Mouse (Mus musculus) liver, embryonic 11.5 days (tissue): ENCODE data around the gene Fga. TPM values are rescaled to one million over a fixed set of nuclear protein-coding genes. Genes with fewer than 3 reads are reported as not detected.

Experiments
- ATAC-seq: fragments of 200-750 bp; cut with Nextera tagmentation; replicated peaks from 2 replicates; pipeline ENCODE4 v1.8.0; 2017; ENCODE audit warnings: moderate number of reproducible peaks, mild to moderate bottlenecking, moderate TSS enrichment, moderate library complexity; ENCODE audit not compliant: low FRiP score
- DNase-seq: peaks from one replicate; pipeline ENCODE4 v3.0.0-alpha.2; 2017; ENCODE audit warnings: low spot score
- H3K27ac ChIP-seq: fragments of 300-500 bp; sonication (generic); 2 replicates; pipeline ENCODE4 v1.5.1; 2014; ENCODE audit warnings: mild to moderate bottlenecking, low read depth, low read length, control low read depth
- H3K27me3 ChIP-seq: fragments of 300-500 bp; sonication (generic); replicated peaks from 2 replicates; pipeline ENCODE4 v1.6.1; 2014; ENCODE audit warnings: low read length, mixed read lengths; ENCODE audit not compliant: control insufficient read depth, insufficient read depth
- H3K36me3 ChIP-seq: fragments of 300-500 bp; sonication (generic); 2 replicates; pipeline ENCODE4 v1.6.1; 2014; ENCODE audit warnings: mild to moderate bottlenecking, low read length, moderate library complexity, mixed read lengths; ENCODE audit not compliant: control insufficient read depth, insufficient read depth
- H3K4me1 ChIP-seq: fragments of 300-500 bp; sonication (generic); replicated peaks from 2 replicates; pipeline ENCODE4 v1.6.1; 2014; ENCODE audit warnings: low read length, mixed read lengths; ENCODE audit not compliant: control insufficient read depth, insufficient read depth
- H3K4me2 ChIP-seq: fragments of 300-500 bp; sonication (generic); 2 replicates; pipeline ENCODE4 v1.6.1; 2014; ENCODE audit warnings: mild to moderate bottlenecking, control low read depth, moderate library complexity
- H3K4me3 ChIP-seq: fragments of 300-500 bp; sonication (generic); 2 replicates; pipeline ENCODE4 v1.5.1; 2014; ENCODE audit warnings: low read depth, low read length, control low read depth
- H3K9ac ChIP-seq: fragments of 300-500 bp; sonication (generic); 2 replicates; pipeline ENCODE4 v1.6.1; 2014; ENCODE audit warnings: low read depth, low read length, control low read depth
- H3K9me3 ChIP-seq: fragments of 300-500 bp; sonication (generic); 2 replicates; pipeline ENCODE4 v1.6.1; 2016; ENCODE audit warnings: low read length, inconsistent platforms, mixed read lengths; ENCODE audit not compliant: control insufficient read depth
- WGBS: fragments of 180-500 bp; shearing (Covaris S2); extraction: QIAGEN DNeasy Blood & Tissue Kit; methylation state at CpG from one replicate; pipeline ENCODE4 v1.1.7; 2014; 5-methylcytosine and 5-hydroxymethylcytosine counted together
- polyA plus RNA-seq: library from polyadenylated mRNA; unstranded; fragments of >200 nt; fragmentation: Nextera tagmentation; extraction: Ambion mirVana; gene quantifications from 2 replicates; pipeline ENCODE4 v1.2.1, GENCODE M21; 2014

Gene Fga
- polyA plus RNA-seq, 1 experiment from 2014 or later, result 161 TPM

DNA sequence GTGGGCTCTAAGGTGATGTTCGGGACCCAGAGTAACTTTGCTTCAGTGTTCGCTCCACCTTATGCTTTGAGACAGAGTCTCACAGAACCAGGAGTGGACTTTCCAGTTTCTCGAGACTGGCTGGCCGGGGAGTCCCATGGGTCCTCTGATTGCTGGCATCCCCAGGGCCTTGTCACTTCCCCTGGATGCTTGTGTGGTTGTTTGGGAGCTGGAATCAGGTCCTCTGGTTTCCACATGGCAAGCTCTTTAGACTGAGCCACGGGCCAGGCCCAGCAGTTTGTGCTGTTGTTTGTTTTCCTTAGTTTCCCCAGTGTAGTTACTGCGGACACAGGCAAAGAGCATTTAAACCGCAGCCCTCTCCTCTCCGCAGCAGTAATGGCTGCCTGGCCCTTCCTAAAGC lies 7.9 kb downstream of the Fga start:
- Histone ChIP-seq H3K4me1 (no peaks in the 10 kb centered on the region), H3K27me3 (no peaks in the 10 kb centered on the region), H3K4me2 (no peak overlapping the region), H3K27ac (no peak overlapping the region), H3K4me3 (no peak overlapping the region), H3K9me3 (no peaks in the 10 kb centered on the region), H3K9ac (no peak overlapping the region), H3K36me3 (no peaks in the 10 kb centered on the region)
- WGBS, result 75% methylated on average over 8 of the region's 8 CpGs
- DNase-seq (no peak), ATAC-seq (no peak)

DNA sequence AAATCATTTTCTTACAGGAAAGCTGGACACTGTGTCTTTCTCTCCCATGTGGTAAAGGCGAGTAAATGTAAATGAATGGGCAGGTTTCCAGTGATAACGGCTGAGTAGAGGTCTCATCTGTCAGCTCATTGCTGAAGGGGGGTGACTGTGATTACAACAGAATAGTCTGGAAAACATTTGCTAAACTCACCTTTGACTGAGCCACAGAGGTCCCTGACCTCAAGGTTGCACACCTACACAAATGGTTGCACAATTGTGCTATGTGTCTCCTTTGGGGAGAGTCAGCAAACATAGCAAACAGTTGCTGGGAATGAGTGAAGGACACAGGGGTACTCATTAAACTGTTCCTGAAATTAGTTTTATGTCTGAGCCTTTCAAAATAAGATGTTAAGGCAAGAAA lies 13.0 kb downstream of the Fga start:
- peak; percentile 60 for ATAC-seq
- no peaks in the 10 kb centered on the region for H3K4me1 ChIP-seq
- H3K4me2 ChIP-seq, result no peak overlapping the region
- no peak overlapping the region for H3K9ac ChIP-seq
- H3K27me3 ChIP-seq, result no peaks in the 10 kb centered on the region
- peak overlapping the region; percentile 6; the same call in 1 of the 2 replicates for H3K27ac ChIP-seq
- no peak overlapping the region for H3K4me3 ChIP-seq
- no peak for DNase-seq
- H3K9me3 ChIP-seq, result no peaks in the 10 kb centered on the region
- WGBS, result 63% methylated on average over 2 of the region's 2 CpGs
- no peaks in the 10 kb centered on the region for H3K36me3 ChIP-seq

- H3K4me1 ChIP-seq, result no peaks in the 10 kb centered on the region
- H3K4me3 ChIP-seq, result no peak overlapping the region
- peak; percentile 58 for ATAC-seq
- H3K27ac ChIP-seq, result peak overlapping the region; percentile 30; the same call in 1 of the 2 replicates
- H3K27me3 ChIP-seq, result no peaks in the 10 kb centered on the region
- peak overlapping the region; percentile 1; the same call in 1 of the 2 replicates for H3K4me2 ChIP-seq
- 62% methylated on average over 4 of the region's 4 CpGs for WGBS
- no peaks in the 10 kb centered on the region for H3K9me3 ChIP-seq
- no peak for DNase-seq
- no peak overlapping the region for H3K9ac ChIP-seq
- H3K36me3 ChIP-seq, result no peaks in the 10 kb centered on the region
Measured at GRCm38 (mm10) chr3:83039666-83040065, 13.8 kb downstream of the Fga start.

DNA sequence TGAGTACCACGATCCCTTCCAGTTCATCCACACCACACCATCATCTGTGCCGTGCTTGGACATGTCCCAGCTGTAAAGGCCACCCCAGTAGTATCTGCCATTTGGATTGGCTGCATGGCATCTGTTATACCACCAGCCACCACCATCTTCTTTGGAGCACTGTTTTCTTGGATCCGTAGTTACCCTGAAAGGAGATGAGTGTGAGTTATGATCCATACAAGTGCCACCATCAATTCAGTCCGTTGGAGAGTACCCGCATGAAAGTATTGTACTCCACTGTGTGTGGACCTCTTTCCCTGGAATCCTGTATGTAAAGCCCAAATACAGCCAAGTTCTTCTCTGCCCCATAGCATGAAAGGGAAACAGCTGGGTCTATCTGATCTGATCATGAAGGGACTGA lies 16.6 kb downstream of the Fga start:
- H3K4me3 ChIP-seq, result no peak overlapping the region
- H3K27me3 ChIP-seq, result no peaks in the 10 kb centered on the region
- H3K9ac ChIP-seq, result no peak overlapping the region
- no peaks in the 10 kb centered on the region for H3K9me3 ChIP-seq
- DNase-seq, result no peak
- H3K27ac ChIP-seq, result no peak overlapping the region
- no peaks in the 10 kb centered on the region for H3K4me1 ChIP-seq
- 86% methylated on average over 5 of the region's 5 CpGs for WGBS
- no peak overlapping the region for H3K4me2 ChIP-seq
- no peak for ATAC-seq
- H3K36me3 ChIP-seq, result no peaks in the 10 kb centered on the region

DNA sequence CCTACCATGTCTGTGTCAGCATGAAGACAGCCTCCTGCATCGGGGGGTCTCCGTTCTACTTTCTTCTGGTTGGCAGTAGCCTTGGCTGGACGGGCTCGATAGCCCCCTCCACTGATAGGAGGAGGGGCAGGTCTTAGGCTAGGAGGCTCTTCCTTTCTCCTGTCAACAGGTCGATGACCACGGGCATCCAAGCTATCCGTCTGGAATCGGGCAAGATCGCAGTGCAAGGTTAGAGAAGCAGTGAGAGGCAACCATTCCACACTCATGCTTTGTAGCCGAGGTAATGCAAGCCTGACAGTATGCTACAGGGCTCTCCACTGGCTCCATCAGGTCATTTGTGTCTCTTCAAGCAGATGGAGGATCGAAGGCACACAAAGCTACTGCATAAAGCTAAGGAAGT lies 20.8 kb downstream of the Fga start:
- no peak overlapping the region for H3K4me3 ChIP-seq
- 77% methylated on average over 11 of the region's 11 CpGs for WGBS
- ATAC-seq, result no peak
- no peak overlapping the region for H3K4me2 ChIP-seq
- H3K27ac ChIP-seq, result no peak overlapping the region
- no peak for DNase-seq
- H3K4me1 ChIP-seq, result no peaks in the 10 kb centered on the region
- no peak overlapping the region for H3K9ac ChIP-seq
- H3K27me3 ChIP-seq, result no peaks in the 10 kb centered on the region
- H3K9me3 ChIP-seq, result no peaks in the 10 kb centered on the region
- H3K36me3 ChIP-seq, result no peaks in the 10 kb centered on the region

GRCm38 (mm10) chr3:83049680-83050079 lies 23.8 kb downstream of the Fga start, which contains the start of gene Fgb:
Fgb (minus strand) TSS chr3:83049863.
- H3K27ac ChIP-seq, result no peak within 1 kb of the TSS
- peak within 1 kb of the TSS; percentile 15 for H3K4me3 ChIP-seq

GRCm38 (mm10) chr3:83050661-83051060 lies 24.8 kb downstream of the Fga start:
- Histone ChIP-seq H3K4me2 (no peak overlapping the region), H3K9me3 (no peaks in the 10 kb centered on the region), H3K27me3 (no peaks in the 10 kb centered on the region), H3K9ac (no peak overlapping the region), H3K4me1 (peaks cover 3% of the 10 kb centered on the region; the same call in 1 of the 2 replicates), H3K4me3 (no peak overlapping the region), H3K36me3 (no peaks in the 10 kb centered on the region), H3K27ac (no peak overlapping the region)
- 83% methylated on average over 5 of the region's 5 CpGs for WGBS
- no peak for DNase-seq
- no peak for ATAC-seq

More at GRCm38 (mm10) chr3:83049680-83050079, 23.8 kb downstream of the Fga start, which contains the start of gene Fgb:
- H3K9ac ChIP-seq, result no peak within 1 kb of the TSS
- peak within 1 kb of the TSS; percentile 41; the same call in 1 of the 2 replicates for H3K4me2 ChIP-seq
- peak; percentile 32; the same call in 1 of the 2 replicates for ATAC-seq
- H3K36me3 ChIP-seq, result no peaks in the 10 kb centered on the region
- H3K4me1 ChIP-seq, result peaks cover 3% of the 10 kb centered on the region; the same call in 1 of the 2 replicates
- H3K27me3 ChIP-seq, result no peaks in the 10 kb centered on the region
- no peak for DNase-seq
- no peaks in the 10 kb centered on the region for H3K9me3 ChIP-seq
- 79% methylated on average over 8 of the region's 8 CpGs for WGBS

GRCm38 (mm10) chr3:83052102-83052501 lies 26.2 kb downstream of the Fga start:
- no peak overlapping the region for H3K27ac ChIP-seq
- DNase-seq, result no peak
- no peak overlapping the region for H3K4me3 ChIP-seq
- H3K4me1 ChIP-seq, result peaks cover 7% of the 10 kb centered on the region
- peaks cover 2% of the 10 kb centered on the region; the same call in 1 of the 2 replicates for H3K36me3 ChIP-seq
- no peak for ATAC-seq
- H3K4me2 ChIP-seq, result no peak overlapping the region
- H3K27me3 ChIP-seq, result no peaks in the 10 kb centered on the region
- no peaks in the 10 kb centered on the region for H3K9me3 ChIP-seq
- no peak overlapping the region for H3K9ac ChIP-seq
- 71% methylated on average over 5 of the region's 5 CpGs for WGBS

- Histone ChIP-seq H3K9ac (no peak overlapping the region), H3K4me3 (no peak overlapping the region), H3K4me1 (peaks cover 7% of the 10 kb centered on the region), H3K27ac (no peak overlapping the region), H3K36me3 (peaks cover 2% of the 10 kb centered on the region; the same call in 1 of the 2 replicates), H3K27me3 (no peaks in the 10 kb centered on the region), H3K9me3 (no peaks in the 10 kb centered on the region), H3K4me2 (no peak overlapping the region)
- 70% methylated on average over 7 of the region's 7 CpGs for WGBS
- ATAC-seq (no peak), DNase-seq (no peak)
Measured at GRCm38 (mm10) chr3:83053126-83053525, 27.2 kb downstream of the Fga start.
